Mouse (Mus musculus) brown adipose tissue, adult 24 weeks (tissue): ENCODE measurements around the gene Dlgap1. TPM values are rescaled to one million over a fixed set of nuclear protein-coding genes. Genes with fewer than 3 reads are reported as not detected.

Source experiments
- H3K27ac ChIP-seq: fragments of 200-500 bp; replicated peaks from 2 replicates; pipeline ENCODE4 v1.5.1; 2012; ENCODE audit warnings: low read depth, mild to moderate bottlenecking, low read length
- H3K4me1 ChIP-seq: fragments of 200-500 bp; 2 replicates; pipeline ENCODE4 v1.6.1; 2012; ENCODE audit warnings: low read length, mixed read lengths; ENCODE audit not compliant: control insufficient read depth, insufficient read depth, insufficient read length
- H3K4me3 ChIP-seq: fragments of 200-500 bp; 2 replicates; pipeline ENCODE4 v1.5.1; 2012; ENCODE audit warnings: low read depth, mild to moderate bottlenecking, low read length, moderate library complexity; ENCODE audit not compliant: insufficient read depth
- polyA plus RNA-seq: library from polyadenylated mRNA; stranded (reverse); fragments of >200 nt; gene quantifications from 2 replicates; pipeline ENCODE4 v1.2.4, GENCODE M21; 2012; ENCODE audit not compliant: missing spikeins, insufficient read depth, insufficient read length

Gene Dlgap1
- polyA plus RNA-seq, 1 experiment = 1.2 TPM

GRCm38 (mm10) chr17:70790801-70791200, 821.9 kb downstream of the Dlgap1 start:
- Histone ChIP-seq H3K27ac (no peak overlapping the region), H3K4me1 (no peaks in the 10 kb centered on the region), H3K4me3 (no peak overlapping the region)

- no peak overlapping the region for H3K27ac ChIP-seq
- H3K4me3 ChIP-seq = no peak overlapping the region
- H3K4me1 ChIP-seq = no peaks in the 10 kb centered on the region
These were observed 822.9 kb downstream of the Dlgap1 start for GRCm38 (mm10) chr17:70791596-70792275.

- H3K27ac ChIP-seq = no peak overlapping the region
These were observed 825.4 kb downstream of the Dlgap1 start for GRCm38 (mm10) chr17:70794291-70794690.

GRCm38 (mm10) chr17:70794722-70795121, 825.8 kb downstream of the Dlgap1 start:
- no peak overlapping the region for H3K4me3 ChIP-seq
- no peak overlapping the region for H3K27ac ChIP-seq
- no peaks in the 10 kb centered on the region for H3K4me1 ChIP-seq

More at GRCm38 (mm10) chr17:70794291-70794690, 825.4 kb downstream of the Dlgap1 start:
- Histone ChIP-seq H3K4me1 (no peaks in the 10 kb centered on the region), H3K4me3 (no peak overlapping the region)

GRCm38 (mm10) chr17:70795196-70795595, 826.3 kb downstream of the Dlgap1 start:
- Histone ChIP-seq H3K27ac (no peak overlapping the region), H3K4me1 (no peaks in the 10 kb centered on the region), H3K4me3 (no peak overlapping the region)

- H3K4me1 ChIP-seq = no peaks in the 10 kb centered on the region
- H3K4me3 ChIP-seq = no peak overlapping the region
- no peak overlapping the region for H3K27ac ChIP-seq
These were observed 828.3 kb downstream of the Dlgap1 start for GRCm38 (mm10) chr17:70796940-70797772.

- H3K4me3 ChIP-seq = no peak overlapping the region
- no peaks in the 10 kb centered on the region for H3K4me1 ChIP-seq
- no peak overlapping the region for H3K27ac ChIP-seq
These were observed 828.8 kb downstream of the Dlgap1 start for GRCm38 (mm10) chr17:70797773-70798045.

GRCm38 (mm10) chr17:70799266-70799665, 830.4 kb downstream of the Dlgap1 start:
- Histone ChIP-seq H3K4me1 (no peaks in the 10 kb centered on the region), H3K4me3 (no peak overlapping the region), H3K27ac (no peak overlapping the region)

- Histone ChIP-seq H3K27ac (no peak overlapping the region), H3K4me1 (no peaks in the 10 kb centered on the region), H3K4me3 (no peak overlapping the region)
These were observed 833.1 kb downstream of the Dlgap1 start for GRCm38 (mm10) chr17:70802022-70802421.

GRCm38 (mm10) chr17:70805866-70806265, 837.0 kb downstream of the Dlgap1 start:
- Histone ChIP-seq H3K27ac (no peak overlapping the region), H3K4me3 (no peak overlapping the region), H3K4me1 (no peaks in the 10 kb centered on the region)

- Histone ChIP-seq H3K4me3 (no peak overlapping the region), H3K4me1 (no peaks in the 10 kb centered on the region)
These were observed 837.7 kb downstream of the Dlgap1 start for GRCm38 (mm10) chr17:70806600-70806999.

GRCm38 (mm10) chr17:70807885-70808284, 839.0 kb downstream of the Dlgap1 start:
- Histone ChIP-seq H3K4me3 (no peak overlapping the region), H3K27ac (no peak overlapping the region), H3K4me1 (no peaks in the 10 kb centered on the region)

More at GRCm38 (mm10) chr17:70806600-70806999, 837.7 kb downstream of the Dlgap1 start:
- no peak overlapping the region for H3K27ac ChIP-seq

- no peaks in the 10 kb centered on the region for H3K4me1 ChIP-seq
- H3K4me3 ChIP-seq = no peak overlapping the region
- no peak overlapping the region for H3K27ac ChIP-seq
These were observed 840.0 kb downstream of the Dlgap1 start for GRCm38 (mm10) chr17:70808837-70809236.

- no peak overlapping the region for H3K27ac ChIP-seq
- H3K4me3 ChIP-seq = no peak overlapping the region
- no peaks in the 10 kb centered on the region for H3K4me1 ChIP-seq
These were observed 840.9 kb downstream of the Dlgap1 start for GRCm38 (mm10) chr17:70809776-70810175.

GRCm38 (mm10) chr17:70810795-70811194, 841.9 kb downstream of the Dlgap1 start:
- H3K4me1 ChIP-seq = no peaks in the 10 kb centered on the region
- H3K4me3 ChIP-seq = no peak overlapping the region
- H3K27ac ChIP-seq = no peak overlapping the region

- Histone ChIP-seq H3K4me3 (no peak overlapping the region), H3K27ac (no peak overlapping the region), H3K4me1 (no peaks in the 10 kb centered on the region)
These were observed 846.1 kb downstream of the Dlgap1 start for GRCm38 (mm10) chr17:70815001-70815400.
